Mouse (Mus musculus) forebrain, embryonic 14.5 days (tissue): ENCODE measurements around the gene Nr4a2. TPM values are rescaled to one million over a fixed set of nuclear protein-coding genes. Genes with fewer than 3 reads are reported as not detected.
A peak's percentile ranks its signal among the peaks of the same experiment; 100 is the strongest.

ENCODE experiments used
- ATAC-seq: fragments of 200-750 bp; cut with Nextera tagmentation; 2 replicates; pipeline ENCODE4 v1.8.0; 2017; ENCODE audit warnings: mild to moderate bottlenecking, moderate library complexity
- DNase-seq: peaks from one replicate; pipeline ENCODE4 v3.0.0-alpha.2; 2015; ENCODE audit warnings: low spot score
- H3K27ac ChIP-seq: fragments of 300-500 bp; sonication (generic); 2 replicates; pipeline ENCODE4 v1.5.1; 2014; ENCODE audit warnings: low read depth, mild to moderate bottlenecking, control low read depth, low read length, moderate library complexity
- H3K27me3 ChIP-seq: fragments of 300-500 bp; sonication (generic); replicated peaks from 2 replicates; pipeline ENCODE4 v1.6.1; 2014; ENCODE audit warnings: low read length, control low read depth, mixed read lengths; ENCODE audit not compliant: control insufficient read depth, insufficient read depth
- H3K36me3 ChIP-seq: fragments of 300-500 bp; sonication (generic); 2 replicates; pipeline ENCODE4 v1.6.1; 2014; ENCODE audit warnings: low read length, control low read depth; ENCODE audit not compliant: control insufficient read depth, insufficient read depth
- H3K4me1 ChIP-seq: fragments of 300-500 bp; sonication (generic); 2 replicates; pipeline ENCODE4 v1.6.1; 2014; ENCODE audit warnings: antibody characterized with exemption, low read length, control low read depth; ENCODE audit not compliant: control insufficient read depth, insufficient read depth
- H3K4me2 ChIP-seq: fragments of 300-500 bp; sonication (generic); 2 replicates; pipeline ENCODE4 v1.6.1; 2014; ENCODE audit warnings: mild to moderate bottlenecking, control low read depth, low read length
- H3K4me3 ChIP-seq: fragments of 300-500 bp; sonication (generic); 2 replicates; pipeline ENCODE4 v1.5.1; 2014; ENCODE audit warnings: low read depth, low read length, control low read depth
- H3K9ac ChIP-seq: fragments of 300-500 bp; sonication (generic); 2 replicates; pipeline ENCODE4 v1.6.1; 2014; ENCODE audit warnings: mild to moderate bottlenecking, low read length, control low read depth, moderate library complexity
- H3K9me3 ChIP-seq: fragments of 300-500 bp; sonication (generic); replicated peaks from 2 replicates; pipeline ENCODE4 v1.6.1; 2016; ENCODE audit warnings: low read length, control low read depth, mixed read lengths; ENCODE audit not compliant: control insufficient read depth
- WGBS: fragments of 180-500 bp; shearing (Covaris S2); extraction: QIAGEN DNeasy Blood & Tissue Kit; methylation state at CpG from one replicate; pipeline ENCODE4 v1.1.7; 2014; 5-methylcytosine and 5-hydroxymethylcytosine counted together
- polyA plus RNA-seq: library from polyadenylated mRNA; unstranded; fragments of >200 nt; fragmentation: Nextera tagmentation; extraction: Ambion mirVana; gene quantifications from 2 replicates; pipeline ENCODE4 v1.2.1, GENCODE M21; 2014

Nr4a2 gene
- 8.2 and 16.1 TPM in 2 replicates for polyA plus RNA-seq

- peak within 1 kb of the TSS; percentile 66; the same call in 1 of the 2 replicates for H3K27ac ChIP-seq
- H3K9ac ChIP-seq: peak within 1 kb of the TSS; percentile 85
- no peaks in the 10 kb centered on the region for H3K27me3 ChIP-seq
- WGBS: 9% methylated on average over 43 of the region's 69 CpGs
- peaks cover 3% of the 10 kb centered on the region; the same call in 1 of the 2 replicates for H3K4me1 ChIP-seq
- no peaks in the 10 kb centered on the region for H3K9me3 ChIP-seq
- ATAC-seq (peak; percentile 93), DNase-seq (peak; percentile 79)
- H3K4me2 ChIP-seq: peak within 1 kb of the TSS; percentile 93
- H3K36me3 ChIP-seq: no peaks in the 10 kb centered on the region
- peak within 1 kb of the TSS; percentile 89 for H3K4me3 ChIP-seq
Measured at GRCm38 (mm10) chr2:57123991-57124840, at the start of gene Nr4a2. Nr4a2 (minus strand) TSS chr2:57124003.

- 94% methylated on average over 1 of the region's 1 CpGs for WGBS
- Histone ChIP-seq H3K27me3 (no peaks in the 10 kb centered on the region), H3K4me3 (no peak overlapping the region), H3K9me3 (no peaks in the 10 kb centered on the region), H3K27ac (no peak overlapping the region), H3K4me2 (no peak overlapping the region), H3K4me1 (no peaks in the 10 kb centered on the region), H3K9ac (no peak overlapping the region), H3K36me3 (no peaks in the 10 kb centered on the region)
- ATAC-seq: no peak
- DNase-seq: no peak
Measured at GRCm38 (mm10) chr2:57165416-57165815, 41.6 kb upstream of the Nr4a2 start.

- DNase-seq (no peak), ATAC-seq (no peak)
- Histone ChIP-seq H3K4me1 (no peaks in the 10 kb centered on the region), H3K27me3 (no peaks in the 10 kb centered on the region), H3K4me3 (no peak overlapping the region), H3K36me3 (no peaks in the 10 kb centered on the region), H3K9me3 (no peaks in the 10 kb centered on the region), H3K4me2 (no peak overlapping the region), H3K27ac (no peak overlapping the region), H3K9ac (no peak overlapping the region)
- 81% methylated on average over 9 of the region's 9 CpGs for WGBS
Measured at GRCm38 (mm10) chr2:57156814-57157213, 33.0 kb upstream of the Nr4a2 start.

GRCm38 (mm10) chr2:57149796-57150195, 26.0 kb upstream of the Nr4a2 start:
- Histone ChIP-seq H3K4me3 (no peak overlapping the region), H3K4me2 (no peak overlapping the region), H3K27me3 (no peaks in the 10 kb centered on the region), H3K4me1 (no peaks in the 10 kb centered on the region), H3K36me3 (no peaks in the 10 kb centered on the region), H3K27ac (no peak overlapping the region), H3K9me3 (no peaks in the 10 kb centered on the region), H3K9ac (no peak overlapping the region)
- WGBS: 88% methylated on average over 4 of the region's 4 CpGs
- DNase-seq (no peak), ATAC-seq (no peak)

GRCm38 (mm10) chr2:57148231-57148630, 24.4 kb upstream of the Nr4a2 start:
- H3K27me3 ChIP-seq: no peaks in the 10 kb centered on the region
- ATAC-seq: no peak
- no peaks in the 10 kb centered on the region for H3K4me1 ChIP-seq
- H3K4me3 ChIP-seq: no peak overlapping the region
- H3K36me3 ChIP-seq: no peaks in the 10 kb centered on the region
- 86% methylated on average over 2 of the region's 2 CpGs for WGBS
- no peak for DNase-seq
- H3K4me2 ChIP-seq: no peak overlapping the region
- H3K27ac ChIP-seq: no peak overlapping the region
- H3K9ac ChIP-seq: no peak overlapping the region
- H3K9me3 ChIP-seq: no peaks in the 10 kb centered on the region

- Histone ChIP-seq H3K27ac (no peak overlapping the region), H3K9me3 (no peaks in the 10 kb centered on the region), H3K4me1 (no peaks in the 10 kb centered on the region), H3K27me3 (no peaks in the 10 kb centered on the region), H3K9ac (no peak overlapping the region), H3K36me3 (no peaks in the 10 kb centered on the region), H3K4me2 (no peak overlapping the region), H3K4me3 (no peak overlapping the region)
- WGBS: 90% methylated on average over 5 of the region's 5 CpGs
- ATAC-seq (peak; percentile 32; the same call in 1 of the 2 replicates), DNase-seq (no peak)
Measured at GRCm38 (mm10) chr2:57145646-57146421, 22.0 kb upstream of the Nr4a2 start.

- Histone ChIP-seq H3K9ac (no peak overlapping the region), H3K36me3 (no peaks in the 10 kb centered on the region), H3K9me3 (no peaks in the 10 kb centered on the region), H3K4me2 (no peak overlapping the region), H3K4me3 (no peak overlapping the region), H3K27ac (no peak overlapping the region), H3K4me1 (no peaks in the 10 kb centered on the region), H3K27me3 (no peaks in the 10 kb centered on the region)
- DNase-seq (peak; percentile 61), ATAC-seq (peak; percentile 48; the same call in 1 of the 2 replicates)
- whole genome bisulfite sequencing: 82% methylated on average over 6 of the region's 6 CpGs
Measured at GRCm38 (mm10) chr2:57138594-57138993, 14.8 kb upstream of the Nr4a2 start.

- 78% methylated on average over 4 of the region's 4 CpGs for WGBS
- DNase-seq: no peak
Measured at GRCm38 (mm10) chr2:57127461-57127860, 3.7 kb upstream of the Nr4a2 start.

More at GRCm38 (mm10) chr2:57127461-57127860, 3.7 kb upstream of the Nr4a2 start:
- ATAC-seq: no peak
- Histone ChIP-seq H3K4me3 (no peak overlapping the region), H3K9me3 (no peaks in the 10 kb centered on the region), H3K9ac (no peak overlapping the region), H3K27me3 (no peaks in the 10 kb centered on the region), H3K36me3 (no peaks in the 10 kb centered on the region), H3K4me1 (no peaks in the 10 kb centered on the region; the same call in 1 of the 2 replicates), H3K4me2 (no peak overlapping the region), H3K27ac (no peak overlapping the region)
